Mouse (Mus musculus): Measurements from ENCODE around the gene Gjb3. TPM values are rescaled to one million over a fixed set of nuclear protein-coding genes. Genes with fewer than 3 reads are reported as not detected.

The Gjb3 gene
- total RNA-seq, 2 experiments from 2014 or later = not detected

- intact Hi-C loops (cut with DNase I) = no loop called here
These were observed 10.7 kb upstream of the Gjb3 start for GRCm38 (mm10) chr4:127341372-127341771.

GRCm38 (mm10) chr4:127337668-127338067 is 7.0 kb upstream of the Gjb3 start:
- DNase-seq = no peak
- intact Hi-C loops (cut with DNase I) = no loop called here

More at GRCm38 (mm10) chr4:127341372-127341771, 10.7 kb upstream of the Gjb3 start:
- no peak for DNase-seq

GRCm38 (mm10) chr4:127334870-127335504 is 4.3 kb upstream of the Gjb3 start:
- no peak for DNase-seq
- intact Hi-C loops (cut with DNase I) = no loop called here

GRCm38 (mm10) chr4:127331171-127331570 is 527 bp upstream of the Gjb3 start:
- intact Hi-C loops (cut with DNase I) = no loop called here

GRCm38 (mm10) chr4:127329751-127330150 is 893 bp downstream of the Gjb3 start:
- intact Hi-C loops (cut with DNase I) = no loop called here
- no peak for DNase-seq

More at GRCm38 (mm10) chr4:127331171-127331570, 527 bp upstream of the Gjb3 start:
- DNase-seq = no peak

GRCm38 (mm10) chr4:127329046-127329445 is 1.6 kb downstream of the Gjb3 start:
- DNase-seq = no peak
- intact Hi-C loops (cut with DNase I) = no loop called here

GRCm38 (mm10) chr4:127328378-127328777 is 2.3 kb downstream of the Gjb3 start:
- no peak for DNase-seq
- intact Hi-C loops (cut with DNase I) = no loop called here

GRCm38 (mm10) chr4:127327749-127328148 is 2.9 kb downstream of the Gjb3 start:
- no peak for DNase-seq
- intact Hi-C loops (cut with DNase I) = no loop called here

- intact Hi-C loops (cut with DNase I) = no loop called here
- DNase-seq = no peak
These were observed 3.4 kb downstream of the Gjb3 start for GRCm38 (mm10) chr4:127327258-127327657.

GRCm38 (mm10) chr4:127325276-127325675 is 5.4 kb downstream of the Gjb3 start:
- no peak for DNase-seq
- intact Hi-C loops (cut with DNase I) = no loop called here

GRCm38 (mm10) chr4:127324759-127325158 is 5.9 kb downstream of the Gjb3 start:
- intact Hi-C loops (cut with DNase I) = no loop called here
- peak; percentile 54 to 60 for DNase-seq

- DNase-seq = no peak
- intact Hi-C loops (cut with DNase I) = no loop called here
These were observed 6.3 kb downstream of the Gjb3 start for GRCm38 (mm10) chr4:127324296-127324695.

GRCm38 (mm10) chr4:127323651-127324050 is 7.0 kb downstream of the Gjb3 start:
- DNase-seq = no peak
- intact Hi-C loops (cut with DNase I) = no loop called here

- DNase-seq = peak in 1 of 2 experiments; percentile 40
- intact Hi-C loops (cut with DNase I) = loop anchor here (1.0 to 2.0 kb wide), 2 partner anchors 69 to 84 kb away; no protein-coding TSS in a partner anchor
These were observed 11.0 kb downstream of the Gjb3 start for GRCm38 (mm10) chr4:127319613-127320012.

- intact Hi-C loops (cut with DNase I) = no loop called here
- no peak for DNase-seq
These were observed 13.5 kb downstream of the Gjb3 start for GRCm38 (mm10) chr4:127317143-127317542.

- intact Hi-C loops (cut with DNase I) = no loop called here
- DNase-seq = peak in 1 of 2 experiments; percentile 15
These were observed 14.9 kb downstream of the Gjb3 start for GRCm38 (mm10) chr4:127315753-127316152.

- no peak for DNase-seq
- intact Hi-C loops (cut with DNase I) = no loop called here
These were observed 16.1 kb downstream of the Gjb3 start for GRCm38 (mm10) chr4:127314585-127314984.

GRCm38 (mm10) chr4:127313861-127314260 is 16.8 kb downstream of the Gjb3 start, which contains the start of gene Gja4:
Gene Gja4, minus strand, starts transcription at chr4:127314039.
- peak; percentile 50 to 79 for DNase-seq
- intact Hi-C loops (cut with DNase I) = no loop called here

GRCm38 (mm10) chr4:127312349-127312748 is 18.3 kb downstream of the Gjb3 start:
- no peak for DNase-seq
- intact Hi-C loops (cut with DNase I) = no loop called here

- intact Hi-C loops (cut with DNase I) = no loop called here
These were observed 19.1 kb downstream of the Gjb3 start for GRCm38 (mm10) chr4:127311561-127311960.

GRCm38 (mm10) chr4:127306915-127307314 is 23.7 kb downstream of the Gjb3 start:
- DNase-seq = no peak
- intact Hi-C loops (cut with DNase I) = no loop called here

More at GRCm38 (mm10) chr4:127311561-127311960, 19.1 kb downstream of the Gjb3 start:
- DNase-seq = no peak

- DNase-seq = peak in 1 of 2 experiments; percentile 17
- intact Hi-C loops (cut with DNase I) = no loop called here
These were observed 26.8 kb downstream of the Gjb3 start for GRCm38 (mm10) chr4:127303796-127304195.

All from gastrocnemius, postnatal 36 days (tissue).